Mouse (Mus musculus): ENCODE data around the gene Hpn.
A peak's percentile ranks its signal among the peaks of the same experiment; 100 is the strongest.

The Hpn gene

GRCm38 (mm10) chr7:31115182-31115581 lies at the start of gene Hpn:
Gene Hpn, minus strand, starts transcription at chr7:31115290.
- DNase-seq (ENCODE audit: low read depth): no peak

- no peak for DNase-seq (ENCODE audit: low read depth)
These were observed 49.7 kb upstream of the Hpn start for GRCm38 (mm10) chr7:31164748-31165147.

- DNase-seq (ENCODE audit: low read depth): no peak
These were observed 48.8 kb upstream of the Hpn start for GRCm38 (mm10) chr7:31163666-31164577.

- no peak for DNase-seq (ENCODE audit: low read depth)
These were observed 47.2 kb upstream of the Hpn start for GRCm38 (mm10) chr7:31162324-31162723.

- no peak for DNase-seq (ENCODE audit: low read depth)
These were observed 46.7 kb upstream of the Hpn start for GRCm38 (mm10) chr7:31161831-31162230.

- peak; percentile 56 for DNase-seq (ENCODE audit: low read depth)
These were observed 46.2 kb upstream of the Hpn start for GRCm38 (mm10) chr7:31161246-31161645.

GRCm38 (mm10) chr7:31160763-31161162 lies 45.7 kb upstream of the Hpn start:
- DNase-seq (ENCODE audit: low read depth): peak; percentile 70

- DNase-seq (ENCODE audit: low read depth): peak; percentile 85
These were observed 41.2 kb upstream of the Hpn start for GRCm38 (mm10) chr7:31156034-31156928.

GRCm38 (mm10) chr7:31155296-31156033 lies 40.4 kb upstream of the Hpn start, which contains the start of gene Gramd1a:
Gene Gramd1a, minus strand, starts transcription at chr7:31155896.
- DNase-seq (ENCODE audit: low read depth): peak; percentile 50

GRCm38 (mm10) chr7:31153536-31154320 lies 38.6 kb upstream of the Hpn start:
- peak; percentile 85 for DNase-seq (ENCODE audit: low read depth)

GRCm38 (mm10) chr7:31151301-31152241 lies 36.5 kb upstream of the Hpn start:
- DNase-seq (ENCODE audit: low read depth): peak; percentile 75

GRCm38 (mm10) chr7:31150566-31151300 lies 35.6 kb upstream of the Hpn start:
- peak; percentile 76 for DNase-seq (ENCODE audit: low read depth)

- DNase-seq (ENCODE audit: low read depth): peak; percentile 75
These were observed 34.9 kb upstream of the Hpn start for GRCm38 (mm10) chr7:31149751-31150565.

- no peak for DNase-seq (ENCODE audit: low read depth)
These were observed 34.2 kb upstream of the Hpn start for GRCm38 (mm10) chr7:31149271-31149670.

- DNase-seq (ENCODE audit: low read depth): peak; percentile 53
These were observed 33.7 kb upstream of the Hpn start for GRCm38 (mm10) chr7:31148756-31149155.

- DNase-seq (ENCODE audit: low read depth): peak; percentile 85
These were observed 33.0 kb upstream of the Hpn start for GRCm38 (mm10) chr7:31148086-31148485.

GRCm38 (mm10) chr7:31145596-31146160 lies 30.6 kb upstream of the Hpn start:
- no peak for DNase-seq (ENCODE audit: low read depth)

GRCm38 (mm10) chr7:31144886-31145285 lies 29.8 kb upstream of the Hpn start:
- DNase-seq (ENCODE audit: low read depth): peak; percentile 81
